ENCODE assay signal across 9 mouse cellular contexts in genomic region chr16:59846574-59846973, GRCm38 (mm10).
DNase-seq lines count a peak whose midpoint lies in the region; ATAC-seq and TF ChIP-seq lines count a peak whose summit lies in the region.
"Had no signal": no experiment of that assay in that cellular context is flagged by ENCODE, and none has a peak within 500 bp of the region (broad histone marks: within the 10 kb centered on the region; RNA-seq: fewer than 3 reads in every experiment).

No protein-coding gene starts in this region.

- no peak overlapping the region for H3K9ac ChIP-seq in heart, embryonic 12.5 days
- H3K9ac ChIP-seq: heart, embryonic 15.5 days had no signal

- TF ChIP-seq CTCF in cerebellum, adult 2 months (IDR thresholded peaks at IDR 0.05; ENCODE audit: borderline replicate concordance, insufficient read depth, low read depth, low read length) = peak; percentile 55

- no peak overlapping the region for H3K4me3 ChIP-seq in heart, embryonic 12.5 days
- H3K4me3 ChIP-seq in cerebellum, adult 2 months (replicated peaks; ENCODE audit: insufficient read depth, low read depth, low read length) = no peak overlapping the region
- H3K4me3 ChIP-seq: heart, embryonic 15.5 days had no signal

- no peak overlapping the region for H3K27ac ChIP-seq in heart, embryonic 12.5 days (ENCODE audit: poor library complexity, severe bottlenecking)
- H3K27ac ChIP-seq in cerebellum, adult 2 months (ENCODE audit: insufficient read depth, low read length) = no peak overlapping the region
- H3K27ac ChIP-seq: heart, embryonic 15.5 days had no signal

- H3K9me3 ChIP-seq in heart, embryonic 12.5 days (replicated peaks) = no peaks in the 10 kb centered on the region
- H3K9me3 ChIP-seq: heart, embryonic 15.5 days had no signal

- 9% methylated on average over 3 of the region's 3 CpGs for WGBS in heart, embryonic 12.5 days
- 6% methylated on average over 3 of the region's 3 CpGs for WGBS in cerebellum, adult 2 months

- no peak overlapping the region for H3K4me2 ChIP-seq in heart, embryonic 12.5 days
- H3K4me2 ChIP-seq: heart, embryonic 15.5 days had no signal

- no peaks in the 10 kb centered on the region for H3K27me3 ChIP-seq in heart, embryonic 12.5 days (replicated peaks)
- no peaks in the 10 kb centered on the region for H3K27me3 ChIP-seq in cerebellum, adult 2 months (ENCODE audit: control insufficient read depth, insufficient read depth, low read length)
- H3K27me3 ChIP-seq: heart, embryonic 15.5 days had no signal

- TF ChIP-seq POLR2A in cerebellum, adult 2 months (IDR thresholded peaks at IDR 0.05; ENCODE audit: borderline replicate concordance, insufficient read depth, low read length) = no peak

- H3K4me1 ChIP-seq in heart, embryonic 12.5 days (replicated peaks) = no peaks in the 10 kb centered on the region
- H3K4me1 ChIP-seq in cerebellum, adult 2 months (ENCODE audit: control insufficient read depth, insufficient read depth, low read length) = no peaks in the 10 kb centered on the region
- H3K4me1 ChIP-seq: heart, embryonic 15.5 days had no signal

- no peak for ATAC-seq in heart, embryonic 12.5 days (ENCODE audit: insufficient number of reproducible peaks, low FRiP score)

- peak; percentile 1 to 11 for DNase-seq in heart, adult 18-20 months
- DNase-seq in right cerebral cortex, adult 18-20 months = peak; percentile 31
- DNase-seq in right cerebral cortex, postnatal 4 days = no peak
- peak; percentile 2 to 16 for DNase-seq in cerebellum, adult 2 months
- DNase-seq in kidney, adult 9 months = peak; percentile 30
- peak; percentile 6 for DNase-seq in retina, adult 2 months (ENCODE audit: low read depth, low spot score)
- DNase-seq in spleen, postnatal 4 days (ENCODE audit: low spot score in 2 of 2) = no peak

- H3K36me3 ChIP-seq in heart, embryonic 12.5 days = no peaks in the 10 kb centered on the region
- H3K36me3 ChIP-seq: heart, embryonic 15.5 days had no signal

Comparison
In these comparisons a context has a peak if more than half of its experiments do, and no peak if none do; other contexts are left out.
1. DNase-seq: peak in heart, adult 18-20 months (2 of 2), right cerebral cortex, adult 18-20 months (single experiment), cerebellum, adult 2 months (2 of 2), kidney, adult 9 months (single experiment) and retina, adult 2 months (single experiment); none in right cerebral cortex, postnatal 4 days (single experiment) and spleen, postnatal 4 days (0 of 2).